Mouse (Mus musculus): ENCODE measurements around the gene Ccdc88c.

Ccdc88c gene

GRCm38 (mm10) chr12:101028954-101029731, at the start of gene Ccdc88c:
TSS of gene Ccdc88c (minus strand) at chr12:101029056.
- DNase-seq (ENCODE audit: extremely low read depth, low read depth), result peak; percentile 86

DNA sequence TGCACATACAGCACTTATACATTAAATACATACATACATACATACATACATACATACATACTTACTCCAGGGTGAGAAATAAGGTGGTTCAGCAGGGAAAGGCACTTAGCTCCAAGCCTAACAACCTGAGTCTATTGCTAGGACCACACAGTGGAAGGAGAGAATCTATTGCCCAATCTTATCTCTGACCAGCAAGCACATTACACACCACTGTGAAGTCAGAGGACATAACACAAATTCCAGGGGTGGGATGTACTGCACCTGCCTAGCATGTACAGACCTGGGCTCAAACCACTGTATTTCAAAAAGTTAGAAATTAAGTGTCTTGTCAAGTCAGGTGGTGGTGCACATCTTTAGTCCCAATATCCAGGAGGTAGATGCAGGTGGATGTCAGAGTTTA, 49.1 kb upstream of the Ccdc88c start:
- DNase-seq (ENCODE audit: extremely low read depth, low read depth), result no peak

DNA sequence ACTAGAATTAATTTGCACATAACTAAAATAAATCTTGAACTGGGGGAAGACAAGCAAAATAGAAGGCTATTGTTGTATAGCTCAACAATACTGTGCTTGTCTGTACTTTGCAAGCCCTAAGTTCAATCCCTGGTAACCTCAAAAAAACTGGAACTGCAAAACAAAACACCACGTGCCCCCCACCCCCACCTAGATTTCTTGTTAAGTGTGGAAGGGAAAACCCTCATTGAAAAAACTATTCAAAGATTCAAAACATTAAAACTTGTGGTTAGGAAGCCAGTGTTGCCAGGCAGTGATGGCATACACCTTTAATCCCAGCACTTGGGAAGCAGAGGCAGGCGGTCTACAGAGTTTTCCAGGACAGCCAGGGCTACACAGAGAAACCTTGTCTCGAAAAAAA, 46.6 kb upstream of the Ccdc88c start:
- no peak for DNase-seq (ENCODE audit: extremely low read depth, low read depth)

GRCm38 (mm10) chr12:101074821-101075429, 46.1 kb upstream of the Ccdc88c start:
- DNase-seq (ENCODE audit: extremely low read depth, low read depth), result no peak

- DNase-seq (ENCODE audit: extremely low read depth, low read depth), result no peak
Measured at GRCm38 (mm10) chr12:101069813-101070212, 41.0 kb upstream of the Ccdc88c start.

DNA sequence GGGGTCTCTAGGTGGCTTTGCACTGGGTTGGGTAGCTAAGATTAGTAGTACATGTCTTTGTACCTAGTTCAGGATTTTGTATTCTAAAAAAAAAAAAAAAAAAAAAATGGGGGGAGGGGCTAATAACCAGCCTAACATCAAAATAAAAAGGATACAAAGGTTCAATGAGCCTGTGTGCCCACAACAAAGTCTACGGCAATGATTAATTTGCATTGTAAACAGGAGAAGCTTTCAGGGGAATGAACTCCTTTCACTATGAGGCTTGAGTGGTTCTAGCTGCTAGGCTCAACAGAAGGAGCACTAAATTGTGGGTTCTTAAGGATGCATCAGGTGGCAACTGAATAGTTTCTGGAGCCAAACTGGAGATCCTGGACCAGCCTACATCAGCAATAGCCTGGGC, 37.5 kb upstream of the Ccdc88c start:
- DNase-seq (ENCODE audit: extremely low read depth, low read depth), result no peak

DNA sequence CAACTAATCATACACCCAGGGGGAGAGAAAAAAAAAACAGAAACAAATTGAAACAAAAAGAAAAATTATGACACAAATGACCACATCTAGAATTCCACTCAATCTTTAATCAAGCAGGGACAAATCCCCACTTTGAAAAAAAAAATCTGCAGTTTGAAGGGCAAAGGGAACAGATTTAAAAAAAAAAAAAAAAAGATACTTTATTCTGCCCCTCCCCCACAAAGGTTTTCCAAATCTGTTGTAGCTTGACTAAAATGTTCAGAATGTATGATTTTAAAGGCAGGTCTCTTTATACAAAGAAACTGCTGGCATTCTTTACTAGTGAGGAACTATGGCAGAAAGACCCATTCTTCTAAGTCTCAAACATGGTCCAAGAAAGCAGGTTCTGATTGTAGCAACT, 11.1 kb upstream of the Ccdc88c start:
- DNase-seq (ENCODE audit: extremely low read depth, low read depth), result no peak

- no peak for DNase-seq (ENCODE audit: extremely low read depth, low read depth)
Measured at GRCm38 (mm10) chr12:101028247-101028953, 456 bp downstream of the Ccdc88c start.

DNA sequence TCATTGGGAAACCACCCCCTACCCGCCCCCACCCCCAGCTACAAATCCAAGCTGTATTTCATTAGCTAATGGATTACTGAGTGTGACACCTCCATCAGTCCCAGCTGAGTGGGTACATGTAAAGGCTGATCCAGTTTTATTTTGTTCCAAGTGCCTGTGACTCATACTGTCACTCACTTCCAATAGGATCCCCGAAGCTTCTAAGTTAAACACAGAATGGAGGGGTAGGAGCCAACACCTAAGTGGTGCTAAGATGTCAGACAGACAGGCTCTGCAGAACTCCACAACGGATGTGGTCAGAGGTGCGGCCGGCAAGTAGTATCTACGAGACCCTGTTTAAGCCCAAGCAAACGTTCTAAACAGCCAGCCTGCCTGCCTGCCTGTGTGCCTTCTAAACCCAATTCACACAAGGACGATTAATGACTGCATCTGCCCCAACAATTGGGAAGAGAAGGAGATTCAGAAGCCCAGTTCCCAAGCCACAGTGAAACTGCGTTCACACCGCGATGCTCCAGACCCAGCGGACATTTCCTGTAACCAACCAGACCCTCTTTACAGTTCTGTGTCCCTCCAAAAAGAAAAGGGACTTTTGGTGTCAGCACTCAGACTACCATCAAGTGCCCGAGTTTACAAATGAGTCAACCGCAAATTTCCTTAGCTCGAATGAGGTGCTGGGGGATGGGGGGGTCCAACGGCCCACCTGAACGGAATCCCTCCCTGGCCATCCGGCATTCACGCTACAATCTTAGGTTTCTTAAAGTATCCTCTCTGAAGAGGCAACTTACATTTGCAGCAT, 1.2 kb downstream of the Ccdc88c start:
- DNase-seq (ENCODE audit: extremely low read depth, low read depth), result no peak

- no peak for DNase-seq (ENCODE audit: extremely low read depth, low read depth)
Measured at GRCm38 (mm10) chr12:101026946-101027345, 1.9 kb downstream of the Ccdc88c start.

- DNase-seq (ENCODE audit: extremely low read depth, low read depth), result no peak
Measured at GRCm38 (mm10) chr12:101026518-101026917, 2.3 kb downstream of the Ccdc88c start.

- no peak for DNase-seq (ENCODE audit: extremely low read depth, low read depth)
Measured at GRCm38 (mm10) chr12:101026025-101026424, 2.8 kb downstream of the Ccdc88c start.

DNA sequence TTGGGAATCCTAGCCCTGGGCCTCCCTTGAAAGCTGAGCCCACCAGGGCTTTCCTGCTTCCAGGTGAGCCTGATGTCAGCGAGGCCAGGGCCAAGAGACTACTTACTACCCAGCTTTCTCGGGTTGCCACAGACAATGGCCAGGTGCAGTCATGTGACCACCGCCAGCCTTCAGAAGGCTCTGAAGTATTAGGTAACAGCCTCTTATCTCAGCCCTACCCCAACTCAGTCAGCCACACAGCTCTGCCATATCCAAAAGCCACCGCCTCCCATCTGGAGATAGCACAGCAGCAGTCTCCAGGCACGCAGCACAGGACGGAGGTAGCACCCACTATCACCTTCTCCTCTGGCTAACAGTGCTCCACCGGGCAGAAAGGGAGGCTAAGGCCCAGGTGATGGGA, 3.5 kb downstream of the Ccdc88c start:
- DNase-seq (ENCODE audit: extremely low read depth, low read depth), result no peak

GRCm38 (mm10) chr12:101024824-101025223, 4.0 kb downstream of the Ccdc88c start:
- DNase-seq (ENCODE audit: extremely low read depth, low read depth), result no peak

DNA sequence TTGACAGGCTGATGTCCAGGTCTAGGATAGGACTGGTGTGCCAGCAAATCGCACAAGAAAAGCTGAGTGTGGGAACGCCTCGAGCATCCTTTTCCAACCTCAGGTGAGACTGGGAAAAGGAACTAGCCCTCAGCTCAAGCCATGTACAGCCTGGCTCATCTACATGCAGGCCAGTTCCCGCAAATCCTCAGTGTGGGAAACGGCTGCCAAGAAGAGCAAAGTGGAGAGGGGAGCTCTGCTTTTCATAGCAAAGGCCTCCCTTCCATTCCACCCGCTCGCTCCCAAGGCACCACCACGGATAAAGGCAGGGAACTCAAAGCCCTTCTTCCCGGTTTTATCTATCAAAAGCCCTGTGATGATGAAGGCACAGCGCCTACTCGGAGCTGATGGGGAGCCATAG, 5.7 kb downstream of the Ccdc88c start:
- DNase-seq (ENCODE audit: extremely low read depth, low read depth), result no peak

GRCm38 (mm10) chr12:101022353-101022752, 6.5 kb downstream of the Ccdc88c start:
- no peak for DNase-seq (ENCODE audit: extremely low read depth, low read depth)

DNA sequence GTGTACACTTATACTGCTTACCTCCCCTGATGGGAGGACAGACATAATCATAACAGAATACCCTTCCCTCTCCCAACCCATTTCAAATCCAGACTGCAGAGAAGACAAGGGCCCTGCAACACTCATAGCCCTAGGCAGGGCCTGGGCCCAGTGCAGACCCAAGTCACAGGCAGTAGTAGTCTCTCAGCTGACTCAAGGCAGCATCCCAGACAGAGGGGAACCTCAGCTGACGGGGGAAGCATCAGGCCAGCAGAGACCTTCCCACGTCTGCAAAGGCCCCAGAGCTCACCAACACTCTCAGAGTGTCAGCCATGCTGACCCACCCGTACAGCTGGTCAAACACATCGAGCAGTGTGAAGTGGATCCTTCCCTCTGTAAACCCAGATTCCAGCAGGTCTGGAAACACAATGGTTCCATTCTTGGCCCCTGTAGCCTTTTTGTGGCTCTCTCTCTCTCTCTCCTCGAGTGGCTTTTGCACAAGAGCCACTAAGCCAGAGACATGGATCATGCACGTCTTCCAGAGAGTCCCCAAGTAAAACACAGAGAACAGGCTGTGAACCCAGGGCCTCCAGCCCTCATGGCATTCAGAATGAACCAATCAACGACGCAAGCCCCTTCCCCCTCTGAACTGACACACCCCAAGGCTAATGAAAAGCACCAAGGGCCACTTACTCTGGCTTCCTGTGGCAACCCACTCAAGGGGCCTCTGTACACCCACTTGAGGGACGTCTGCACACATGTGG, 7.2 kb downstream of the Ccdc88c start:
- no peak for DNase-seq (ENCODE audit: extremely low read depth, low read depth)

DNA sequence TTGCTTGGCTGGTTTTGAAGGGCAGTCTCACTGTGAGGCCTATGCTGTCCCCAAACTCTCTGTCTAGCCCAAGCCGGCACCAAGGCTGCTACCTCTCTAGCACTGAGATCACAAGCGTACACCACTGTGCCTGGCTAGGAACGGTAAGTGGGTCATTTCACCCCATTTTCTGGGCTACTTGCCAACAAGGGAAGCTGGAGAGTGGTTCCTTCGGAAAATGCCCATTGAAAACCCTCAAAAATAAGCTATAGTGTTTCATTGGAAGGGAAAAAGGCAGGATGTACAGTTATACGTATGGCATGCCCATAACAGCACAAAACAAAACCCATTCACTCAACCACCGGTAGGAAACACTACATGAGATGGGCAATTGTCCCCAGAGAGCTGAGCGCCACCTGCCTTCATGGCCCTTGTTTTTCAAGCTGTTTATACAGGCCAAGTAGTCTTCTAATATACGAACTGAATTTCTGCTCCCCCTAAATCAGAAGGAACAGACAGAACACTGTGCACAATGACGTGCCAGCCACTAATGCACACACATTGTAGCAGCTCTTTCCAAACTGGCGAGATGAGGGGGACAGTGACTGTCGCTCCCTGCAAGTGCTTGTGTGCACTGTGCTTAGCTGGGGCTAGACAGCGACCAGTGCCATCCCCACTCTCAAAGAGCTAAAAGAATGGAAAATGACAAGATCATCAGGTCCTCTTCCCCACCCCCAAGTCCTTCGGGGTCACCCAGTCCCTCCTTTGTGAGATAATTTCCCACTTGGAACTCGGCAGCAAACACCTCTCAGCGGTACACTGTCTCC, 8.4 kb downstream of the Ccdc88c start:
- DNase-seq (ENCODE audit: extremely low read depth, low read depth), result no peak

GRCm38 (mm10) chr12:101019443-101019842, 9.4 kb downstream of the Ccdc88c start:
- no peak for DNase-seq (ENCODE audit: extremely low read depth, low read depth)

DNA sequence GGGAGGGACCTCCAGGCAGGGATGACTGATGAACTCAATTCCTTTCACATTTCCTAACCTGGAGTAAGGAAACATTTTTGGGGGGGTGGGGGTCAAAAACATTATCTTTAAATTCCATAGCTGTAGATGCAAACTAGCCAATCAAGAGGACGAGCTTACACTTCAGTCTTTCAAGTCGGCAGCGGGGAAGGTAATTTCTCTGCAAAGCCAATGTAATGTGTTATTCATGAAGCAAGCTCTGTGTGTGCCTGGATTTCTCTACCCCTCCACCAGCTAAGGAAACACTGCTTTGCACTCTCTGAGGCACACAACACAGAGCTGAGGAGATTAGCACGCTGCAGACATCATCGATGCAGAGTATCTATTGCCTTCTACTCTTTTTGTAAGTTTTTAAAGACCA, 9.8 kb downstream of the Ccdc88c start:
- DNase-seq (ENCODE audit: extremely low read depth, low read depth), result no peak
